Mouse (Mus musculus): ENCODE measurements around the gene Pax8. TPM values are rescaled to one million over a fixed set of nuclear protein-coding genes. Genes with fewer than 3 reads are reported as not detected.

The Pax8 gene
- polyA plus RNA-seq, 1 experiment: not detected

DNA sequence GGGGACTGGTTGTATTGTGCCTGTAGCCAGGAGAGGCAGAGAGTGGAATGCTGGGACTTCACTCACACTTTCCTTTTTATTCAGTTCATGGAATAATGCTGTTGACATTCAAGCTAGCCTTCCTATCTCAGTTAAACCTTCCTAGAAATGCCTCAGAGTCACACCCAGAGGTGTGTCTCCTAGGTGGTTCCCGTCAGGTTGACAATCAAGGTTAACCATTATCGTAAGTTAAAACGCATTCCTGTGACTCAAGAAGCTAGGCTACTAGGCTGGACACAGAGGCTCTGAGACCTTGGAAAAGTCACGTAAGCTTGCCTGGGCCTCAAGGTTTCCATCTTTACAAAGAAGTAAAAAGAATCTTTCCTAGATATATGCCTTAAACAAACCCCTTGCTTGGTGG is 10.0 kb upstream of the Pax8 start:
- Histone ChIP-seq H3K4me2 (ENCODE audit: low read depth) (no peak overlapping the region), H3K36me3 (ENCODE audit: control insufficient read depth, insufficient read depth) (no peaks in the 10 kb centered on the region), H3K27me3 (ENCODE audit: control insufficient read depth, insufficient read depth, insufficient read length) (no peaks in the 10 kb centered on the region), H3ac (ENCODE audit: control insufficient read depth, insufficient read length) (no peak overlapping the region), H3K79me2 (ENCODE audit: control insufficient read depth, insufficient read depth) (no peaks in the 10 kb centered on the region), H3K4me3 (no peak overlapping the region)
- TF ChIP-seq MYOG (IDR thresholded peaks at IDR 0.05; ENCODE audit: control insufficient read depth in 1 of 3, insufficient read depth in 1 of 3, insufficient read length in 2 of 3, low read depth in 2 of 3): no peak

DNA sequence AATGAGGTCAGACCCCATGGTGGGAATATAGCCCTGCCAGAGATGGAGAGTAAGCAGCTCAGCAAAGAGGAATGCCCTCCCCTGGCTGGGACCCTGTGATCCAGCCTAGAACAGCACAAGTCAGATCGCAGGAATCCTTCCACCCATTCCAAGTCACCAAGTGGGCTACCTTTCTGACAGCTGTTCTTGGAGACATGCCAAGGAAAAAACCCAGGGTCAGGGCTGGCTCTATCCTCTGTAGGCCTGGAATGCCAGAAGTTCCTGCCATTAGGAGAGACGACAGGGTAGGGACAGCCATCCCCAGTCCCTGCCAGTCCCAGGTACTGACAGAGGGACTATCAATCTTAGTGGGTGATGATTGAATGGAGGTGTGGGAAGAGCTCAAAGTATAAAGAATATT is 4.5 kb upstream of the Pax8 start:
- Histone ChIP-seq H3ac (ENCODE audit: control insufficient read depth, insufficient read length) (no peak overlapping the region), H3K36me3 (ENCODE audit: control insufficient read depth, insufficient read depth) (no peaks in the 10 kb centered on the region), H3K4me2 (ENCODE audit: low read depth) (no peak overlapping the region), H3K27me3 (ENCODE audit: control insufficient read depth, insufficient read depth, insufficient read length) (peaks cover 21% of the 10 kb centered on the region), H3K4me3 (no peak overlapping the region), H3K79me2 (ENCODE audit: control insufficient read depth, insufficient read depth) (no peaks in the 10 kb centered on the region)
- TF ChIP-seq SRF (IDR thresholded peaks at IDR 0.05; ENCODE audit: control insufficient read depth, insufficient read length, low read depth) (no peak), REST (IDR thresholded peaks at IDR 0.05; ENCODE audit: insufficient read depth, insufficient read length) (no peak), POLR2A (IDR thresholded peaks at IDR 0.05; ENCODE audit: insufficient read length, low read depth) (no peak), E2F4 (IDR thresholded peaks at IDR 0.05; ENCODE audit: insufficient read depth) (no peak), MAX (IDR thresholded peaks at IDR 0.05; ENCODE audit: low read depth) (no peak), POLR2AphosphoS2 (IDR thresholded peaks at IDR 0.05; ENCODE audit: insufficient read length, low read depth) (no peak)

DNA sequence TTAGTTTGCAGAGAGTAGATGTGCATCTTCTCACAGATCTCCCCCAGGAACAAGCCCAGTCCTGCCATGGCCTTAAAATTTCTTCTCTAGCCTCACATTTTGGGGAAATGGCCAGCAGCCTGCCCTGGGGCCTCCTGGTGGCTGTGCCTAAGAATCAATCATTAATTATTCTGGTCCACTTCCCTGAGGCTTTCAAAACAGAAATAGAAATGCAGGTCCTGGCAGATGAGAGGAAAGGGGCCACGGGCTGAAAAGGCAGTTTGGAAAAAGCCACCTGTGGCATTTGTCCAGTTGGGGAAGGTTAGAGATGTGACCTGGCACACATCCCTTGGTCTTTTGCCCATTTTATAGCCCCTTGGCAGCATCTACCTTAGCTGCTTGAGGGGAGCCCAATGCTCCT is 3.8 kb upstream of the Pax8 start:
- Histone ChIP-seq H3K36me3 (ENCODE audit: control insufficient read depth, insufficient read depth) (no peaks in the 10 kb centered on the region), H3K4me2 (ENCODE audit: low read depth) (no peak overlapping the region), H3ac (ENCODE audit: control insufficient read depth, insufficient read length) (no peak overlapping the region), H3K4me3 (no peak overlapping the region), H3K79me2 (ENCODE audit: control insufficient read depth, insufficient read depth) (no peaks in the 10 kb centered on the region), H3K27me3 (ENCODE audit: control insufficient read depth, insufficient read depth, insufficient read length) (peaks cover 28% of the 10 kb centered on the region)
- TF ChIP-seq REST (IDR thresholded peaks at IDR 0.05; ENCODE audit: insufficient read depth, insufficient read length) (no peak), USF1 (IDR thresholded peaks at IDR 0.05; ENCODE audit: low read depth) (no peak), SRF (IDR thresholded peaks at IDR 0.05; ENCODE audit: control insufficient read depth, insufficient read length, low read depth) (no peak), MYOG (IDR thresholded peaks at IDR 0.05; ENCODE audit: control insufficient read depth in 1 of 3, insufficient read depth in 1 of 3, insufficient read length in 2 of 3, low read depth in 2 of 3) (no peak)

DNA sequence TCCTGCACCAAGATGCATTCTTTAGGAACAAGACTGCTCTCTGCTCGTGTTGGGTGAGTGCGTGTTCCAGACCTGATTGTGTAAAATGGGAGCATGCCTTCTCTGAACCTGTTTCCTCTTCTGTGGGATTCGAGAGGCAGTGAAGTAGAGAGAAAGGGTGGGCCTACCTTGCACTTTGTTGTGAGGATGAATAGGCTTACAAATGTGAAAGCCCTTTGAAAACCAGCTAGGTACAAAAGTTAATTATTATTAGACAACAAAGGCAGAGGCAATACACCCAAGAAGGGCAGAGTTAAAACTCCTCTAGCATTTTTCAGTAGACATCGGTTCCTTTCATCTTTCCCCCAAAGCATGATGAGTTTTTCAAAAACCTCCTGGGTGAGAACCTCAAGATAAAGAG is 3.2 kb upstream of the Pax8 start:
- H3K79me2 ChIP-seq (ENCODE audit: control insufficient read depth, insufficient read depth): no peaks in the 10 kb centered on the region
- TF ChIP-seq MYOD1 (IDR thresholded peaks at IDR 0.05; ENCODE audit: control insufficient read depth in 1 of 3, insufficient read length in 2 of 3, low read depth in 2 of 3) (no peak), TCF3 (IDR thresholded peaks at IDR 0.05; ENCODE audit: insufficient read length, low read depth) (no peak), E2F4 (IDR thresholded peaks at IDR 0.05; ENCODE audit: insufficient read depth) (no peak), SRF (IDR thresholded peaks at IDR 0.05; ENCODE audit: control insufficient read depth, insufficient read length, low read depth) (no peak), MAX (IDR thresholded peaks at IDR 0.05; ENCODE audit: low read depth) (no peak), POLR2AphosphoS2 (IDR thresholded peaks at IDR 0.05; ENCODE audit: insufficient read length, low read depth) (no peak), USF1 (IDR thresholded peaks at IDR 0.05; ENCODE audit: low read depth) (no peak), POLR2A (IDR thresholded peaks at IDR 0.05; ENCODE audit: insufficient read length, low read depth) (no peak), MYOG (IDR thresholded peaks at IDR 0.05; ENCODE audit: control insufficient read depth in 1 of 3, insufficient read depth in 1 of 3, insufficient read length in 2 of 3, low read depth in 2 of 3) (no peak), REST (IDR thresholded peaks at IDR 0.05; ENCODE audit: insufficient read depth, insufficient read length) (no peak), CEBPB (IDR thresholded peaks at IDR 0.05; ENCODE audit: insufficient read depth, poor library complexity, severe bottlenecking) (no peak), TCF12 (IDR thresholded peaks at IDR 0.05; ENCODE audit: insufficient read depth, poor library complexity, severe bottlenecking) (no peak)
- peaks cover 33% of the 10 kb centered on the region for H3K27me3 ChIP-seq (ENCODE audit: control insufficient read depth, insufficient read depth, insufficient read length)
- H3ac ChIP-seq (ENCODE audit: control insufficient read depth, insufficient read length): no peak overlapping the region
- no peaks in the 10 kb centered on the region for H3K36me3 ChIP-seq (ENCODE audit: control insufficient read depth, insufficient read depth)
- no peak overlapping the region for H3K4me3 ChIP-seq
- H3K4me2 ChIP-seq (ENCODE audit: low read depth): no peak overlapping the region

DNA sequence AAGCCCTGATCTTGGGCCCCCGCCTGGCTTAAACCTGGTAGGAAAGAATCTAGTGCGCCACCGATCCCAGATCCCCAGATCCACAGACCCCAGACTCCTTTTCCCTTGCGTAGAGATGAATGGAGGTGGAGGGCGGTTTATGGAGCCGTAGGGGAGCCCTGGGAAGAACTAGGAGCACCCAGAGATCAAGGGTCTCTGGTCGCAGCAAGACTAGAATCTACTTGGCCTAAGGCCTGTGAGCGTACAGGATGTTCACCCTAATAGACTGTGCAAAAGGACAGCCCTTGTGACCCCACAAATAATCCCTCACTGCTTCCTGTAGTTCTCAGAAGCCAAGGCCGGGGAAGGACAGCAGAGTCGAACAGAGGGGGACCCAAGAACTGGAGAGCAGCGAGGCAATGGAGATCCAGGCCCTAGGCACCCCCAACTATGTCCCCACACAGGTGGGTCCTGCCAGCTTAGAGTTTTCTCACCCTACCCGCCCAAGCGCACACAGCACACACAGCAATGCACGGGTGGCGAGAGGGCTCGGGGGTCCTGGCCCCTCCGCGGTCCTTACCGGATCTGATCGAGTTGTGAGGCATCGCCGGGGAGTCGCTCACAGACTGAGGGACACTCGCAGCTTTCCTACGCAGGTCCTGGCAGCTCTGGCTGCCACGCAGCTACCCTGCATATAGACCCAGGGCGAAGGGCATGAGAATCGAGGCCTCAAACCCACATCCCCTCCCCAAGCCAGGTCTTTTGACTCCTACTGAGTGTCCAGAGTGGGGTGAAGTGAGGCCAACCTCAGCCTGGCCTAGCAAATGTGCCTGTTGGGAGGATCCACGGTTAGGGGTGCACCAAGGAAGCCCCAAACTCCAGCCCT is 653 bp downstream of the Pax8 start:
- Histone ChIP-seq H3K36me3 (ENCODE audit: control insufficient read depth, insufficient read depth) (no peaks in the 10 kb centered on the region), H3K27me3 (ENCODE audit: control insufficient read depth, insufficient read depth, insufficient read length) (peaks cover 44% of the 10 kb centered on the region), H3ac (ENCODE audit: control insufficient read depth, insufficient read length) (no peak overlapping the region), H3K79me2 (ENCODE audit: control insufficient read depth, insufficient read depth) (no peaks in the 10 kb centered on the region), H3K4me2 (ENCODE audit: low read depth) (no peak overlapping the region), H3K4me3 (no peak overlapping the region)
- TF ChIP-seq SRF (IDR thresholded peaks at IDR 0.05; ENCODE audit: control insufficient read depth, insufficient read length, low read depth) (no peak), TCF3 (IDR thresholded peaks at IDR 0.05; ENCODE audit: insufficient read length, low read depth) (no peak), USF1 (IDR thresholded peaks at IDR 0.05; ENCODE audit: low read depth) (no peak), MAX (IDR thresholded peaks at IDR 0.05; ENCODE audit: low read depth) (no peak), E2F4 (IDR thresholded peaks at IDR 0.05; ENCODE audit: insufficient read depth) (no peak), POLR2A (IDR thresholded peaks at IDR 0.05; ENCODE audit: insufficient read length, low read depth) (no peak), MYOG (IDR thresholded peaks at IDR 0.05; ENCODE audit: control insufficient read depth in 1 of 3, insufficient read depth in 1 of 3, insufficient read length in 2 of 3, low read depth in 2 of 3) (no peak), CEBPB (IDR thresholded peaks at IDR 0.05; ENCODE audit: insufficient read depth, poor library complexity, severe bottlenecking) (no peak), MYOD1 (IDR thresholded peaks at IDR 0.05; ENCODE audit: control insufficient read depth in 1 of 3, insufficient read length in 2 of 3, low read depth in 2 of 3) (no peak)
